Mouse (Mus musculus): ENCODE measurements around the gene Fibp.

- TF ChIP-seq POLR2A (IDR thresholded peaks at IDR 0.05; ENCODE audit: low read depth, low read length) (0 out of 2 replicates have a peak, but pooled peaks have one; percentile 7), CTCF (IDR thresholded peaks at IDR 0.05; ENCODE audit: borderline replicate concordance, insufficient read depth, low read length) (no peak)
These were observed 33.9 kb downstream of the Fibp start for GRCm38 (mm10) chr19:5494314-5494713.
